Mouse (Mus musculus) kidney, adult 9 months (tissue): ENCODE measurements around the gene Pygm.

ENCODE experiments used
- DNase-seq: peaks from one replicate; pipeline ENCODE4 v3.0.0; 2022

Gene Pygm

GRCm38 (mm10) chr19:6415454-6415853 is 31.3 kb downstream of the Pygm start:
- DNase-seq: peak; percentile 34

GRCm38 (mm10) chr19:6416124-6416770 is 32.0 kb downstream of the Pygm start:
- no peak for DNase-seq

DNA sequence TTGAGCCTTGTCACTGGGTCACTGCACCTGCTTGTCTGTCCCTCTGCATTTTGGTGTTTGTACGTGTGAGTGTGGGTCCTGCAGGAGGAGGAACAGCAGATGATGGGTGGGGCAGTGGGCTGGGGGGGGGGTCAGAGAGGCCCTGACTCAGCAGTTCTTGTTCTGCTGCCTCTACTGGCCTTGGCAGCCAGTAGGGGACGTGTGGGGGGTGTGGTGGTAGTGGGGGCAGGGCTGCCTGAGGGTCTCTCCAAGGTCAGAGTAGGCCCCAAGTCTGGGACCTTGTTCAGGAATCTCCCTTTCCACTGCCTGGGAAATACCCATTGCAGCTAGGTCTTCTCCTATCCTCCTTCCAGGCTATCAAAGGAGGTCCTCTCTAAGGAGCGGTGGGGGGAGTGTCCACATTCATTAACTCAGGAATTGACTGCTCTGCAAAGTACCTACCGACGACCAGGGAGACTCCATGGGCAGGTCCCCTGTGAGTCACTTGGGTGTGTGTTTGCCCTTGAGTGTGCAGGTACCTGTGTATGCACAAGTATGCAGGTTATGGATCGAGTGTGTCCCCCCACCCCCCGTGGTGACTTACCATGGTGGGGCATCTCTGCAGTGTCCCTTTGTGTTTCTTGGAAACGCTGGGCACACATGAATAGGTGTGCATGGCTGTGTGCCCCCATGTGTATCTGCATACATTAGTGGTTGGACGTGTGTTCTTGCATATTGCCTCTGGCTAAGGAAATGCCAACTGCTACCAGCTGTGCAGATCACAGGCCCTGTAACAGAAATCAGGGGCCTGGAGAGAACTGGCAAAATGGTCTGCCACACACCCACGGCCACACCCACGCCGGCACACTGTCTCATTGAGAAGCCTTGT is 32.9 kb downstream of the Pygm start:
- DNase-seq: no peak

- DNase-seq: peak; percentile 72
Measured at GRCm38 (mm10) chr19:6418233-6418879, 34.2 kb downstream of the Pygm start, which contains the start of gene Nrxn2. Nrxn2 (plus strand) TSS chr19:6418731.

DNA sequence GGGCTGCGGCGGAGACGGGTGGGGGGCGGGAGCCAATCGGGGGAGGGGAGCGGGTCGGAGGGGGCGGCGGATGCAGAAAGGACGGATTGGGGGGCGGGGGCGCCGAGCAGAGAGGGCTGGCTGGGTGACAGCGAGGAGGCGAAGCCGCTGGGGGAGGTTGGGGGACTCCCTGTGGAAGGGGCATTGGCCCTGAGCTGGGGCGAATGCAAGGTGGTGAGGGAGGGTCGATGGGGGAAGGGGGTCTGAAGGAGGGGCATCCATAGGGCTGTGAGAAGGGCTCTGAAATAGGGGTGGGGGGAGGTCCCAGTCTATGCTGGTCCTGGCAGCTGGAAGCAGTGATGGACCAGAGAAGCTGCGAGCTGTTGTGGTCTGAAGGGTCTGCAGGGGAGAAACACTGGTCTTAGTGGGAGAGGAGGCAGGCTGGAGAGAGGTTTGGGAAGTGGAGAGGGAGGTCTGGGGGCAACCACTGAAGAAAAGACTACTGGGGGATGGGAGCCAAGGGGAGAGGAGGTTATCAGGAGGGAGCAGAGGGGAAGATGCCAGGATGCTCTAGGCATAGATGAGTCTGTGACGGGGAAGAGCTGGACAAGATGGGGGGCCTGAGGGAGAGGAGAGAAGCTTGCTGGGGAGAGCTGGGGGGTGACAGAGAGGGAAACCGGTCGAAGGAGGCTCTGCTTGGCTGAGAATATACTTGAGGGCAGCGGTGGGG is 34.9 kb downstream of the Pygm start:
- DNase-seq: no peak

DNA sequence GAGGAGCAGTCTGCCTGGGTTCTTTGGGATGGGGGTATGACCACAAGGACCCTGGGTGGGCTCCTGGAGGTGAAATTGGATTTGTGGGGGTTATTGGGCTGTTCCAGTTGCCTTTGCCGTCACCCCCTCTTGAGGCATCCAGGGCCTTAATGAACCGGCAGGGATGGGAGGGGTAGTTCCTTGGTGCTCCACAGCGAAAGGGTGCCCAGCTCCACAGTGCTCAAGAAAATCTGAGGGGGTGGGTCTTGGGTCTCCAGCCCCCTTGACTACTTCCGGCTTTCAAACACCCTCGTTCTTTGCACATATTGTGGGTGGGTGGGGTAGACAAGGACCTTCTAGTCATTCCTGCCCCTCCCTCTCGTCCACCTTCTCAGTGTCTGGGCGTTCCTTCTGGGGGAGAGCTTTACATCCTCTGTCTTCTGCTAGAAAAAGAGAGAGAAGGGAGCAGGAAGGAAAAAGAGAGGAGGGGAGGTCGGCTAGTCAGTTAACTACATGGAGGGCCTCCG is 35.7 kb downstream of the Pygm start:
- DNase-seq: no peak

- no peak for DNase-seq
Measured at GRCm38 (mm10) chr19:6420481-6421210, 36.4 kb downstream of the Pygm start.

DNA sequence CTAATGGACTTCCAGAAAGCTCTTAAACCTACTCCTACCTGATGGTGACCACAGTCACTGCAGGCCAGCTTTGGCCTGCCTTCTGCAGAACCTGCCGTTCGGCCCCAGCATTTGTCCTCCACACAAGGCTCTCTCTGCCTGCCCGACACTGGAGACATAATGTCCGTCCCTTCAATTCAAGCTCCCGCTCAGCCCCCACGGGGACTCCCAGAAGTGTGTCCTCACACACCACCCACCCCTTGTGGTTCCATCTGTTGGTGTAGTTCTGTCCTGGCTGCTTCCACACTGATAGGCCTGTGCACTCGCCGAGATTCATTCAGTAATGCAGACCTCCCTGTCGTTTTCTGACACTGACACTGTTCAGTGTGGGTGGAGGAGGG is 37.0 kb downstream of the Pygm start:
- no peak for DNase-seq

GRCm38 (mm10) chr19:6422014-6422413 is 37.8 kb downstream of the Pygm start:
- DNase-seq: no peak

GRCm38 (mm10) chr19:6423241-6423640 is 39.0 kb downstream of the Pygm start:
- no peak for DNase-seq

DNA sequence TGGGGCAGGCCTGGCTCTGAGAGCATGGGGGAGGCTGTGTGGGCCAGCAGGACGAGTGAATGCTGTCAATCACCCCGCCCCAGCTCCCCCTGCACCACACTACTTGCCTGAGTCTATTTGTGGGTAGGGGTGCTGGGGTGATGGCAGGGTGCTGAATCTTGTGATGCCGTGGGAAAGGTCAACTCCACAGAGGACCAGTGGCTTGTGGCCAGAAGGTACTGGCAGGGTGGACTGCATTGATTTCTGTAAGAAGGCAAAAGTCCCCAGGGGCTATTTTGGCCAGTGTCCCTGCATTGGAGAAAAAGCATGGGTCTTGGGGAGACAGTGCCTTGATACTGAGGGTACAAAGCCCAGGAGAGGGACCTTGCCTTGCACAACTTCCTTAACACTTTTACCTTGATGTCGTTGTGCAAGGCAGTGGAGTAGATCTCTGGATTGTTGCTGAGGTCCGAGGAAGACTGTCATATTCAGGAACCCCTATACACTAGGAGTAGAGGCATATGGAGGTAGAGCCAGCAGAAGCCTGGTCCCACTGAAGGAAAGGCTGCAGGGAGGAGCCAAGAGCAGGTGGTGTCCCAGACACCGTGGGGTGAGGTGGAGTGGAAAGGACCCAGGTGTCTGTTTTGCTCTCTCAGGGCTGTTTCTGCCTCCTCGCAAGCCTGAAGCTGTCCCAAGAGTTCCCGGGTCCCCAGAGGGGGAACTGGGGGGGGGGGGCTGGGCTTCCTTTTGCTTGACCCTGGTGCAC is 40.1 kb downstream of the Pygm start:
- DNase-seq: no peak

GRCm38 (mm10) chr19:6425595-6425994 is 41.4 kb downstream of the Pygm start:
- no peak for DNase-seq

DNA sequence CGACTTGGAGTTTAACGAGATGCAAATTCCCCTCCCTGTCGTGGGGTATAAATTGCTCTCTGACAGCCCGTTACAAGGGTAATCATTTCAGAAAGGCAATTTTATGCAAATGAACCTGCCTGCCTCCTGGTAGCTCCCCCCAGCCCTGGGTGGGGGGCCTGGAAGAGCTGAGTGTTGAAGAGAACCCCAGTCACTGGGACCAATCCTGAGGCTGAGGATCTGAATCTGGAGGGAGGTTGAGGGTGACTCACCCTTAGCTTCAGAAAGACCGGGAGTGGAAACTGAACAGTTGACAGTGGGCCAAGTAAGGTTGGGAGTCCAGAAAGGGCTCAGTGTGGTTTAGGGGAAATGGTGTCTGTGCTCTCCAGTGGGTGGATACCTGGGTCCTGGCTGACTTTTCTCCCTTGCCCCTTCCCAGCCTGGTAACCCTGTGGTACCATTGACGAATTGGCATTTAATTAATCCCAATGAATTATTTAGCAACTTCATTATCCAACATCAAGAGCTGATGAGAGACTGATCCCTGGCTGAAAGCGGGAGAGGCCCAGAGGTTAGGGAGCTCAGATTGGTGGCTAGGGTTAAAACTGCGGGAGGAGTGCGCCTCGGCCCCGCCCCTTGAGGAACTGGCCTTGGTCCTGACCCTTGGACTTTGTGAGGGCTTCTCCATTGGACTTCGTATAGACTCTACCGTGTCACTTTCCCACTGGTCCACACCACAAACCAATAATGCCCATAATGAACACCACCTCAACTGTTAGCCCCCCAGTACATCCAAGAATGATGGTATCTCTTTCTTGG is 42.7 kb downstream of the Pygm start:
- peak; percentile 57 for DNase-seq

GRCm38 (mm10) chr19:6427653-6428434 is 43.6 kb downstream of the Pygm start:
- no peak for DNase-seq

DNA sequence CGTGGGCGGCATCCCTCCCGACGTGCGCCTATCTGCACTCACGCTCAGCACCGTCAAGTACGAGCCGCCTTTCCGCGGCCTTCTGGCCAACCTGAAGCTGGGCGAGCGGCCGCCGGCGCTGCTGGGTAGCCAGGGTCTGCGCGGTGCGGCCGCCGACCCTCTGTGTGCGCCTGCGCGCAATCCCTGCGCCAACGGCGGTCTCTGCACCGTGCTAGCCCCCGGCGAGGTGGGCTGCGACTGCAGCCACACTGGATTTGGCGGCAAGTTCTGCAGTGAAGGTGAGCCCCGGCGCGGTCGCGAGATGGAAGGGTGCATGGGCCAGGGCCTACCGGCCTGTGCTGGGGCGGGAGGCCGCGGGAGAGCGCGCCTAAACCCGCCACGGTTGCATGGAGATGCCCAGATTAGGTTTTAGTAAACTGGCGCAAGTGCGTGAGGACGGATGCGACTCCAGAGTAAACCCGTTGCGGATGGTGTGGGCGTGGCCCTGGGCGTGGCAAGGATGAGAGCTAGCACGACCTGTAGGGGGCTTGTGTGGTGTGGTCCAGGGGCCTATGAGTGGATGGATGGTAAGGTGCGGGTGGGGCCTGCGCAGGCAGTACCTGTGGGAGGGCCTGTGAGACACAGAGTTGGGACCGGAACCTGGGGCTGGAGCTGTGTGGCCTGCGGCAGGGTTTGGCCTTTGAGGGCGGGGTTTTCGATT is 44.5 kb downstream of the Pygm start:
- no peak for DNase-seq

DNA sequence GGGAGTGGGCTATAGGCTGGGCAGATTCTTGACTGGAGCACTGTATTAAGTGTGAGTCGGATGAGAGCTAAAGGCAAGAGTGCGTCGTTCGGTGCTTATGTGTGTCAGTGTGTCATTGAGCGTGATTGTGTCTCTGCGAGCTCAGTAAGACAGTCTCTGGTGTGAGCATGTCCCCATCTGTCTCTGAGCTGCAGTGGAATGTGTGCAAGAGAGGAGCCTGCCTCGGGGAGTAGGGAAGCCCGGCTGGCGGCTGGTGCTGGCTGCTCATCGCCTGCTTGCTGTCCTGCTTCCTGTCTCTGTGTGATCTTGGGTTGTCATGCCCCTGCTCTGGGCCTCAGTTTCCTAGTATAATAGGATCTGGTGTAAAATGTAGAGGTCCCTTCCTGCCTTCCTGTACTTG is 58.8 kb downstream of the Pygm start:
- no peak for DNase-seq

- DNase-seq: no peak
Measured at GRCm38 (mm10) chr19:6445761-6446423, 61.7 kb downstream of the Pygm start.

GRCm38 (mm10) chr19:6446736-6447437 is 62.7 kb downstream of the Pygm start:
- no peak for DNase-seq
